Mouse (Mus musculus) kidney, adult 2 months (tissue): ENCODE measurements around the gene Sirt3.

ENCODE experiments used
- CTCF ChIP-seq: fragments of 200-500 bp; conservative IDR thresholded peaks from 2 replicates; pipeline ENCODE4 v1.5.1; 2011; ENCODE audit warnings: low read depth, mild to moderate bottlenecking, control low read depth, low read length, moderate library complexity, mixed read lengths; ENCODE audit not compliant: insufficient read depth, insufficient read length
- POLR2A ChIP-seq: fragments of 200-500 bp; IDR thresholded peaks from one replicate; pipeline ENCODE4 v1.6.1; 2011; ENCODE audit warnings: low read depth, low read length, control low read depth

DNA sequence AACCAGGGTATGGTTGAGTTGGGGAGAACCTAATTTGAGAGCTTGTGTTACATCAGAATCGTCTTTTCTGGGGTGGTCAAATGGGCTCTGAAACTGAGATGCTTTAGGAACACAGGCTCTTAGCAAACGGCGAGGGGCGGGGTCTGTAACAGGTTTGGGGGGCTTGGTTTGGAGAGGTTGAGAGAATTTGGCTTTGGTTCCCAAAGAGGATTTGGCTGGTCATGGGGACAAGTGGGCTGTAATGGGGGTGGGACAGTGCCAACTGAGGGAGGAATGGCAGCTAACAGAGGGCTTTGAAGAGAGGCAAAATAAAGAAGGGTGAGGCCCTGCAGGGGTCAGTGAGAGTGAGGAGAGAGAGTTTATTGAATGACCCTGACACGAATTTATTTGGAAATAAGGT is 42.6 kb downstream of the Sirt3 start:
- no peak for TF ChIP-seq CTCF
- TF ChIP-seq POLR2A, result no peak
